Mouse (Mus musculus): ENCODE measurements around the gene Adra2a.

- TF ChIP-seq CTCF (IDR thresholded peaks at IDR 0.05; ENCODE audit: low read depth, low read length): peak; percentile 89
- no peak for TF ChIP-seq POLR2A (IDR thresholded peaks at IDR 0.05; ENCODE audit: extremely low read depth, insufficient read depth, low read length)
Observed at GRCm38 (mm10) chr19:54044507-54045371, 788 bp downstream of the Adra2a start.

Data from liver, adult 2 months (tissue).